Mouse (Mus musculus) embryonic facial prominence, embryonic 14.5 days (tissue): Measurements from ENCODE around the gene Kcnk6. TPM values are rescaled to one million over a fixed set of nuclear protein-coding genes. Genes with fewer than 3 reads are reported as not detected.
"Not testable (repeated sequence)": the region's sequence is repeated elsewhere in the genome, so short reads cannot be mapped to it uniquely, and the experiment has no call there.

Source experiments
- ATAC-seq: fragments of 200-750 bp; cut with Nextera tagmentation; 2 replicates; pipeline ENCODE4 v1.8.0; 2017; ENCODE audit warnings: low read depth, moderate number of reproducible peaks, moderate TSS enrichment
- DNase-seq: peaks from one replicate; pipeline ENCODE4 v3.0.0-alpha.2; 2015; ENCODE audit warnings: low spot score
- H3K27ac ChIP-seq: fragments of 300-500 bp; sonication (generic); replicated peaks from 2 replicates; pipeline ENCODE4 v1.5.1; 2014; ENCODE audit warnings: low read depth, mild to moderate bottlenecking, low read length, moderate library complexity
- H3K27me3 ChIP-seq: fragments of 300-500 bp; sonication (generic); replicated peaks from 2 replicates; pipeline ENCODE4 v1.6.1; 2014; ENCODE audit warnings: low read length; ENCODE audit not compliant: control insufficient read depth, insufficient read depth
- H3K36me3 ChIP-seq: fragments of 300-500 bp; sonication (generic); 2 replicates; pipeline ENCODE4 v1.6.1; 2014; ENCODE audit warnings: low read length, mixed read lengths; ENCODE audit not compliant: control insufficient read depth, insufficient read depth
- H3K4me1 ChIP-seq: fragments of 300-500 bp; sonication (generic); 2 replicates; pipeline ENCODE4 v1.6.1; 2014; ENCODE audit warnings: antibody characterized with exemption, low read length; ENCODE audit not compliant: control insufficient read depth, insufficient read depth
- H3K4me2 ChIP-seq: fragments of 300-500 bp; sonication (generic); 2 replicates; pipeline ENCODE4 v1.6.1; 2014; ENCODE audit warnings: low read depth, mild to moderate bottlenecking, low read length, moderate library complexity, mixed read lengths
- H3K4me3 ChIP-seq: fragments of 300-500 bp; sonication (generic); 2 replicates; pipeline ENCODE4 v1.5.1; 2014; ENCODE audit warnings: low read depth, mild to moderate bottlenecking, low read length
- H3K9ac ChIP-seq: fragments of 300-500 bp; sonication (generic); 2 replicates; pipeline ENCODE4 v1.6.1; 2014; ENCODE audit warnings: low read depth, mild to moderate bottlenecking, low read length, moderate library complexity, mixed read lengths
- H3K9me3 ChIP-seq: fragments of 300-500 bp; sonication (generic); 2 replicates; pipeline ENCODE4 v1.6.1; 2016; ENCODE audit warnings: low read length; ENCODE audit not compliant: control insufficient read depth
- WGBS: fragments of 180-500 bp; shearing (Covaris S2); extraction: QIAGEN DNeasy Blood & Tissue Kit; methylation state at CpG from one replicate; pipeline ENCODE4 v1.1.7; 2014; 5-methylcytosine and 5-hydroxymethylcytosine counted together
- polyA plus RNA-seq: library from polyadenylated mRNA; unstranded; fragments of >200 nt; fragmentation: Nextera tagmentation; extraction: Ambion mirVana; gene quantifications from 2 replicates; pipeline ENCODE4 v1.2.1, GENCODE M21; 2014

The Kcnk6 gene
- polyA plus RNA-seq, 1 experiment from 2014 or later, result 2.2 TPM

DNA sequence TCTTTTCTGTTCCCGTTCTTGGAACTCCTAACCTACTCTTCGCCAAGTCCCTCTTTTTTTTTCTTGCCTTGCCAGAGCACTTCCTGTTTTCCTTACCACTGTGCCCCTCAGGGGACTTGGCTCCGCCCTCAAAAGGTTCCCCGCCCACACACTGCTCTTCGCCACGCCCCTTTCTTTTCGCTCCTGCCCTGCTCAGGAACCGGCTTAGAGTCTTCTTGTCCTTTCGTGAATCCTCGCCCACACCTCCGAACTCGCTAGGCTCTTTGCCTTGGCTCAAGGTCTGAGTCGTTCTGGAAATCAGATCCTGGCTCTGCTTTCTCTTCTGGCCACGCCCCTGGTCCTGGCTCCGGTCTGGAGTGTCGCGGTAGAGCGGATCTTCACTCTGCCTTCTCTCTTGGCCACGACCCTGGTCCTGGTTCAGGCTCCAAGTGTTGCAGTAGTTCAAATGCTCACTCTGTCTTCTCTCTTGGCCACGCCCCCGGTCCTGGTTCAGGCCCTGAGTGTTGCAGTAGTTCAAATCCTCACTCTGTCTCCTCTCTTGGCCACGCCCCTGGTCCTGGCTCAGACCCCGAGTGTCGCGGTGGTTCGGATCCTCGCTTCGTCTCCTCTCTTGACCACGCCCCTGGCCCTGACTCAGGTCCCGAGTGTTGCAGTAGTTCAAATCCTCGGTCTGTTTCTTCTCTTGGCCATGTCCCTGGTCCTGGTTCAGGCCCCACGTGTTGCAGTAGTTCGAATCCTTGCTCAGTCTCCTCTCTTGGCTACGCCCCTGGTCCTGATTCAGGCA is 20.7 kb downstream of the Kcnk6 start:
- Histone ChIP-seq H3K9me3 (no peaks in the 10 kb centered on the region), H3K27ac (peak overlapping the region; percentile 67), H3K4me2 (peak overlapping the region; percentile 58), H3K4me1 (0 out of 2 replicates have a peak, but pooled peaks cover 3% of the 10 kb centered on the region), H3K36me3 (no peaks in the 10 kb centered on the region), H3K9ac (peak overlapping the region; percentile 42; the same call in 1 of the 2 replicates), H3K27me3 (peaks cover 6% of the 10 kb centered on the region; the same call in 1 of the 2 replicates), H3K4me3 (peak overlapping the region; percentile 41)
- ATAC-seq, result peak; percentile 88
- WGBS, result 3% methylated on average over 34 of the region's 34 CpGs
- peak; percentile 92 for DNase-seq

DNA sequence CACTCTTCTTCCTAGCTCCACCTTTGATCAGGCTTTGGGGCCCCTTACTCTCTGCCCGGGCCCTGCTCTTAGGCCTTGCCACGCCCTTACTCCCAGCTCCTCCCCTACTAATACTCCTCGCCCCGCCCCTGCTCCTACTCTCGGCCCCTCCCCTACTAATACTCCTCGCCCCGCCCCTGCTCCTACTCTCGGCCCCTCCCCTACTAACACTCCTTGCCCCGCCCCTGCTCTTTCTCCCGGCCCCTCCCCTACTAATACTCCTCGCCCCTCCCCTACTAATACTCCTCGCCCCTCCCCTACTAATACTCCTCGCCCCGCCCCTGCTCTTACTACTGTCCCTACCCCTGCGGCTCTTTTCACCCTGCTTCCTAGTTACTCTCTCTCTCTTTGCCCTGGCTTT is 21.3 kb downstream of the Kcnk6 start:
- not testable (repeated sequence) for H3K9me3 ChIP-seq, ATAC-seq, H3K4me1 ChIP-seq, H3K36me3 ChIP-seq, H3K27me3 ChIP-seq
- H3K4me3 ChIP-seq, result peak overlapping the region; percentile 41
- H3K4me2 ChIP-seq, result peak overlapping the region; percentile 58
- 21% methylated on average over 15 of the region's 15 CpGs for whole genome bisulfite sequencing
- peak; percentile 13 for DNase-seq
- H3K27ac ChIP-seq, result peak overlapping the region; percentile 67
- H3K9ac ChIP-seq, result peak overlapping the region; percentile 42; the same call in 1 of the 2 replicates

GRCm38 (mm10) chr7:29202577-29202976 is 29.7 kb downstream of the Kcnk6 start:
- no peak for DNase-seq
- ATAC-seq, result no peak
- no peaks in the 10 kb centered on the region for H3K9me3 ChIP-seq
- no peaks in the 10 kb centered on the region for H3K27me3 ChIP-seq
- no peaks in the 10 kb centered on the region for H3K4me1 ChIP-seq
- WGBS, result 82% methylated on average over 6 of the region's 6 CpGs
- no peak overlapping the region for H3K4me2 ChIP-seq
- H3K4me3 ChIP-seq, result no peak overlapping the region
- H3K36me3 ChIP-seq, result no peaks in the 10 kb centered on the region
- no peak overlapping the region for H3K9ac ChIP-seq
- no peak overlapping the region for H3K27ac ChIP-seq

DNA sequence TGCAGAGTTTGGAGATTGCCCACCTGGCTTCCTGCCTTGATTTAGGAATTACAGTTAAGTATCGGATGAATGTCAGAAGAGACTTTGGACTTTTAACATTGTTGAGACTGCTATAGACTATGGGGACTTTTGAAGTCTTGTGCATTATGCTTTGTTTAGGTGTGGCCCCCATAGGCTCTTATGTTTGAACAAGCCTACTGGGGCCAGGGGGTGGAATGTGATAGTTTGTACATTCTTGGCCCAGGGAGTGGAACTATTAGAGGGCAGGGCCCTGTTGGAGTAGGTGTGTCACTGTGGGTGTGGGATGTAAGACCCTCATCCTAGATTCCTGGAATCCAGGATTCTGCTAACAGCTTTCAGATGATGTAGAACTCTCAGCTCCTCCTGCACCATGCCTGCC is 38.1 kb downstream of the Kcnk6 start:
- not testable (repeated sequence) for H3K36me3 ChIP-seq, H3K9ac ChIP-seq, H3K27ac ChIP-seq, H3K4me2 ChIP-seq, H3K4me1 ChIP-seq, H3K27me3 ChIP-seq, ATAC-seq, DNase-seq, H3K9me3 ChIP-seq, H3K4me3 ChIP-seq
- WGBS, result 100% methylated on average over 1 of the region's 1 CpGs

DNA sequence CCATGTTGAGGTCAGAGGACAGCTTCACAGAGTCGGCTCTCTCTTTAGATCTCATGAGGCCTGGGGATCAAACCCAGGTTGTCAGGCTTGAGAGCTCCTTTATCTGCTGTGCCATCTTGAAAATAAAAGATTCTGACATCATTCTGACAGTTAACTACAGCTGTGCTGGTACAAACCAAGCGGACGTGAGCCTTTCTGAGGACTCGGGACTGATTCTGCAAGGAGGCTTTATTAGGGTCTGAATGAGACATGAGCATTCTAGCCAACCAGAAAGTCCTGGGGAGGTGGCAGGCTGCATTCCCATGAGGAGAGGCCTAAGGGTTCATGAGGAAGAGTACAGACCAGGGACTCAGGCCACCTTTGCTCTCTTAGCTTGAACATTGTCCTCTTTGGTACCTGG is 51.0 kb downstream of the Kcnk6 start:
- not testable (repeated sequence) for ATAC-seq, H3K27me3 ChIP-seq, H3K4me3 ChIP-seq, H3K9ac ChIP-seq, DNase-seq, H3K9me3 ChIP-seq, H3K4me1 ChIP-seq, H3K27ac ChIP-seq, H3K4me2 ChIP-seq
- 90% methylated on average over 4 of the region's 4 CpGs for WGBS
- peaks cover 14% of the 10 kb centered on the region; the same call in 1 of the 2 replicates for H3K36me3 ChIP-seq

DNA sequence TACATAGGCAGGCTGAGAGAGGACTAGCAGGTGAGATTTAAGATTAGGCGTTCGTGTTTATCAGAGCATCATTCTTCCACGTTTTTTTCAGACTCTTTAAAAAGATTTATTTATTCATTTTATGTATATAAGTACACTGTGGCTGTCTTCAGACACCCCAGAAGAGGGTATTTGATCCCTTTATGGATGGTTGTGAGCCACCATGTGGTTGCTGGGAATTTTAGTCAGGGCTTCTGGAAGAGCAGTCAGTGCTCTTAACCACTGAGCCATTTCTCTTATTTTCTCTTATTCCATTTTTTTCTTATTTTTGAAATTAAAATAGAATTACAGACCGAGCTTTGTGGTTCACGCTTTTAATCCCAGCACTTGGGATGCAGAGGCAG is 51.5 kb downstream of the Kcnk6 start:
- Histone ChIP-seq H3K9ac (no peak overlapping the region), H3K4me3 (peak overlapping the region; percentile 73), H3K27ac (no peak overlapping the region), H3K27me3 (no peaks in the 10 kb centered on the region), H3K36me3 (peaks cover 18% of the 10 kb centered on the region; the same call in 1 of the 2 replicates), H3K4me2 (peak overlapping the region; percentile 81), H3K4me1 (peaks cover 10% of the 10 kb centered on the region; the same call in 1 of the 2 replicates), H3K9me3 (no peaks in the 10 kb centered on the region)
- 38% methylated on average over 5 of the region's 5 CpGs for WGBS
- DNase-seq (no peak), ATAC-seq (peak; percentile 19)

DNA sequence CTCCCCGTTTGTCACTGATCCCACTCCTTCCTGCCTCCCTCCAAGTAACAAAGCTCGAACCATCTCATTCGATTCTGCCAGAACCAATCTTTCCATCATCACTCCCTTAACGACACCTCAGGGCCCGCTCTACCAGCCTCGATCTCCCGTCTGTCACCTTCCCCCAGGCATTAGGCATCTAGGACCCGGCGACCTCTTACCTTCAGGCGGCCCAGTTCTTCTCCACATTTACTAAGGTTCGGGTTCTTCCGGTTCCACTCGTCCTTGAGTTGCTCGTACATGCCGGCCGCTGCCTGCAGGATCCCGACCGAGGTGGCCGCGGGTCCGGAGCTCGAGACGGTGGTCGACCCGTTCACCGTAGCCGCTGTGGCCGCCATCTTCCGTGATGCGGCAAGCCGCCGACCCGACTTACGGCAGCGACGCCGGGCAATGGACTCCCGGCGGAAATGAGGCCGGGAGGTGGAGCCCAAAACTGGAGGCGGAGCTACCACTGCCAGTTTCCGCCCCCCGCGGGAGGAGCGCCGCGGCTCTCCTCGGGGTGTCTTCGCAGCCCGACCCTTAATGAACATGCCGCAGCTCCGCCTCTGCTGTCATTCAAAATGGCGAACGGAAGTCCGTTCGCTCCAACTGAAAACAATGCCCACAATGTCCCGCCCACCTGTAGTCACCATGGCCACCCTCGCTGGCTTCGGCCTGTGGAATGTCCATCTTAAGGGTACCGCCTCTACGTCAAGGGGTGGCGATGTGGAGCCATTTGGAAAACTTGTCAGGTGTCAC is 52.0 kb downstream of the Kcnk6 start, which contains the start of gene Psmd8:
TSS of gene Psmd8 (minus strand) at position 625 of the 777 bp plus-strand sequence.
- Histone ChIP-seq H3K9ac (peak within 1 kb of the TSS; percentile 89), H3K4me2 (peak within 1 kb of the TSS; percentile 81), H3K27me3 (no peaks in the 10 kb centered on the region), H3K36me3 (peaks cover 24% of the 10 kb centered on the region), H3K4me3 (peak within 1 kb of the TSS; percentile 73), H3K27ac (peak within 1 kb of the TSS; percentile 66), H3K4me1 (peaks cover 10% of the 10 kb centered on the region; the same call in 1 of the 2 replicates), H3K9me3 (no peaks in the 10 kb centered on the region)
- peak; percentile 97 for ATAC-seq
- under 1% methylated on average over 62 of the region's 62 CpGs for WGBS
- peak; percentile 99 for DNase-seq

DNA sequence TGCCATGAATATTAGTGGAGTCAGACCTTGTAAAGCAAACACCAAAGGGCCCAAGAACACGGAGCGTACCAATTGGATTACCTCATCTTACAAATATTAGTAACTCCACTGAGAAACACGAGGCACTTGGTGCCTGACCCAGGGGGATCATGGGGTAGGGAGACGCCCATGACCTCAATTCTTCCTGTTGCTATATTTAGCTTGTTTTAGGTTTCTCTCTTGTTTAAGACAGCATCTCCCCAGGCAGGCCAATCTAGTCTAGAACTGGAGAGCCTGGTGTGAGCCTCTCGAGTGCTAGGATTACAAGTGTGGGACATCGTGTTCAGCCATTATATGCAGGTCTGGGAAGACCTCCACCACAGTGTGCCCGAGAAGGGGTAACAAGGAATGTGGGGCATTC is 53.0 kb downstream of the Kcnk6 start:
- ATAC-seq (no peak), DNase-seq (no peak)
- Histone ChIP-seq H3K9me3 (no peaks in the 10 kb centered on the region), H3K9ac (peak overlapping the region; percentile 89), H3K27ac (no peak overlapping the region), H3K4me2 (peak overlapping the region; percentile 81), H3K4me3 (peak overlapping the region; percentile 73), H3K4me1 (peaks cover 10% of the 10 kb centered on the region; the same call in 1 of the 2 replicates), H3K36me3 (peaks cover 34% of the 10 kb centered on the region), H3K27me3 (peaks cover 8% of the 10 kb centered on the region)
- WGBS, result 32% methylated on average over 7 of the region's 7 CpGs
